Mouse (Mus musculus) lung, adult 2 months (tissue): ENCODE results near the gene Leng8.

ENCODE experiments used
- CTCF ChIP-seq: fragments of 200-500 bp; IDR thresholded peaks from 2 replicates; pipeline ENCODE4 v1.5.1; 2011; ENCODE audit warnings: mild to moderate bottlenecking, low read length, control low read depth; ENCODE audit not compliant: insufficient read depth
- POLR2A ChIP-seq: fragments of 200-500 bp; IDR thresholded peaks from 2 replicates; pipeline ENCODE4 v1.6.1; 2011; ENCODE audit warnings: low read depth, mild to moderate bottlenecking, control low read depth, low read length, borderline replicate concordance; ENCODE audit errors: extremely low read depth

DNA sequence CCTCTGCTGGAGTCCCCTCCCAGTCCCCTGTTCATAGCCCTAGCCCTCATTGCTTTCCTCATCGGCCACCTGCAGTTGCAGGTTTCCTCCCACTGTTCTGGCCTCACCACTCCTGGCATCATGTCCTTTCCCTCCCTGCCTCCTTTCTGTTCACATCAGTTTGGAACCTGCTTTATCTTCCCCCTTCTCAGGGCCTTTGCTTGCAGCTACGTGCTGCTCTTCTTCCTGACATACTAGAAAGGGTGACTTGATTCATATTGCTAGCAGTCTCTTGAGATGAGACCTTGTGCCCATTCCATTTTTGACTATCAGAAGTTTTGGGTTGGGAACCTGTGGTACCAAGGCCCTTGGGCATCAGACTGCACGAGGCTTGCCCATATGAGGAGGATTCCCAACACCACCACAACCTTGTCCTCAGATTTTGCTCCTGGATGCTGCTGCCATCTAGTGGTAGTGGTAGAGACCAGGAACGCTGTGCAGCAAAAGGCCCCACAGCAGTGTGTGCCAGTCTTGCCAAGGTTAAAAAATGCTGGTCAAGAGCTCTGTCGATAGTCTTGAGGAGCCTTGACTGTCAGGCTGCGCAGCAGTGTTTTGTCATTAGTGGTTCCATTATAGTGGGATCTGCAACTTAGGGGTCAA is 8.8 kb downstream of the Leng8 start:
- TF ChIP-seq CTCF: peak; percentile 82
- no peak for TF ChIP-seq POLR2A
